Mouse (Mus musculus): ENCODE data around the gene Slc12a1.

Gene Slc12a1

GRCm38 (mm10) chr2:125245545-125246285 lies 93.4 kb downstream of the Slc12a1 start:
- Histone ChIP-seq H3K36me3 (ENCODE audit: insufficient read depth, low read length) (peaks cover 25% of the 10 kb centered on the region), H3K4me3 (replicated peaks; ENCODE audit: low read length) (no peak overlapping the region), H3K9me3 (ENCODE audit: low read length) (peaks cover 69% of the 10 kb centered on the region), H3K4me1 (replicated peaks; ENCODE audit: low read depth, low read length) (no peaks in the 10 kb centered on the region), H3K27me3 (ENCODE audit: insufficient read depth, low read length) (no peaks in the 10 kb centered on the region)
- TF ChIP-seq NANOG (IDR thresholded peaks at IDR 0.05; ENCODE audit: borderline replicate concordance, low read length) (no peak), CTCF (conservative IDR thresholded peaks at IDR 0.05; ENCODE audit: low read length) (no peak), POU5F1 (IDR thresholded peaks at IDR 0.05; ENCODE audit: borderline replicate concordance, low read length) (no peak)

GRCm38 (mm10) chr2:125246669-125247068 lies 94.4 kb downstream of the Slc12a1 start:
- no peak for TF ChIP-seq CTCF (conservative IDR thresholded peaks at IDR 0.05; ENCODE audit: low read length)
- no peak for TF ChIP-seq POU5F1 (IDR thresholded peaks at IDR 0.05; ENCODE audit: borderline replicate concordance, low read length)
- TF ChIP-seq NANOG (IDR thresholded peaks at IDR 0.05; ENCODE audit: borderline replicate concordance, low read length): no peak
- no peaks in the 10 kb centered on the region for H3K27me3 ChIP-seq (ENCODE audit: insufficient read depth, low read length)
- peaks cover 35% of the 10 kb centered on the region for H3K36me3 ChIP-seq (ENCODE audit: insufficient read depth, low read length)

GRCm38 (mm10) chr2:125247108-125247961 lies 95.0 kb downstream of the Slc12a1 start, which contains the start of gene Dut:
Gene Dut (plus strand): TSS chr2:125247190.
- peaks cover 80% of the 10 kb centered on the region for H3K9me3 ChIP-seq (ENCODE audit: low read length)
- peaks cover 42% of the 10 kb centered on the region for H3K36me3 ChIP-seq (ENCODE audit: insufficient read depth, low read length)
- no peaks in the 10 kb centered on the region for H3K27me3 ChIP-seq (ENCODE audit: insufficient read depth, low read length)
- TF ChIP-seq CTCF (conservative IDR thresholded peaks at IDR 0.05; ENCODE audit: low read length) (no peak), NANOG (IDR thresholded peaks at IDR 0.05; ENCODE audit: borderline replicate concordance, low read length) (no peak), POU5F1 (IDR thresholded peaks at IDR 0.05; ENCODE audit: borderline replicate concordance, low read length) (no peak)
- peak within 1 kb of the TSS; percentile 91 for H3K4me3 ChIP-seq (replicated peaks; ENCODE audit: low read length)
- H3K4me1 ChIP-seq (replicated peaks; ENCODE audit: low read depth, low read length): no peaks in the 10 kb centered on the region

More at GRCm38 (mm10) chr2:125246669-125247068, 94.4 kb downstream of the Slc12a1 start:
- H3K4me1 ChIP-seq (replicated peaks; ENCODE audit: low read depth, low read length): no peaks in the 10 kb centered on the region
- peak overlapping the region; percentile 45; the same call in 1 of the 2 replicates for H3K4me3 ChIP-seq (replicated peaks; ENCODE audit: low read length)
- peaks cover 79% of the 10 kb centered on the region for H3K9me3 ChIP-seq (ENCODE audit: low read length)

- TF ChIP-seq NANOG (IDR thresholded peaks at IDR 0.05; ENCODE audit: borderline replicate concordance, low read length): no peak
- no peak for TF ChIP-seq POU5F1 (IDR thresholded peaks at IDR 0.05; ENCODE audit: borderline replicate concordance, low read length)
- Histone ChIP-seq H3K4me1 (replicated peaks; ENCODE audit: low read depth, low read length) (no peaks in the 10 kb centered on the region), H3K36me3 (ENCODE audit: insufficient read depth, low read length) (peaks cover 47% of the 10 kb centered on the region), H3K4me3 (replicated peaks; ENCODE audit: low read length) (peak overlapping the region; percentile 91), H3K9me3 (ENCODE audit: low read length) (peaks cover 82% of the 10 kb centered on the region), H3K27me3 (ENCODE audit: insufficient read depth, low read length) (no peaks in the 10 kb centered on the region)
These were observed 95.6 kb downstream of the Slc12a1 start for GRCm38 (mm10) chr2:125247962-125248235.

GRCm38 (mm10) chr2:125248256-125248655 lies 96.0 kb downstream of the Slc12a1 start:
- H3K4me3 ChIP-seq (replicated peaks; ENCODE audit: low read length): peak overlapping the region; percentile 91
- TF ChIP-seq CTCF (conservative IDR thresholded peaks at IDR 0.05; ENCODE audit: low read length) (no peak), POU5F1 (IDR thresholded peaks at IDR 0.05; ENCODE audit: borderline replicate concordance, low read length) (no peak), NANOG (IDR thresholded peaks at IDR 0.05; ENCODE audit: borderline replicate concordance, low read length) (no peak)
- peaks cover 83% of the 10 kb centered on the region for H3K9me3 ChIP-seq (ENCODE audit: low read length)
- peaks cover 51% of the 10 kb centered on the region for H3K36me3 ChIP-seq (ENCODE audit: insufficient read depth, low read length)
- no peaks in the 10 kb centered on the region for H3K27me3 ChIP-seq (ENCODE audit: insufficient read depth, low read length)
- no peaks in the 10 kb centered on the region for H3K4me1 ChIP-seq (replicated peaks; ENCODE audit: low read depth, low read length)

- Histone ChIP-seq H3K4me1 (replicated peaks; ENCODE audit: low read depth, low read length) (no peaks in the 10 kb centered on the region), H3K36me3 (ENCODE audit: insufficient read depth, low read length) (peaks cover 62% of the 10 kb centered on the region), H3K27me3 (ENCODE audit: insufficient read depth, low read length) (no peaks in the 10 kb centered on the region), H3K4me3 (replicated peaks; ENCODE audit: low read length) (peak overlapping the region; percentile 91), H3K9me3 (ENCODE audit: low read length) (peaks cover 84% of the 10 kb centered on the region)
- TF ChIP-seq CTCF (conservative IDR thresholded peaks at IDR 0.05; ENCODE audit: low read length) (no peak), POU5F1 (IDR thresholded peaks at IDR 0.05; ENCODE audit: borderline replicate concordance, low read length) (no peak), NANOG (IDR thresholded peaks at IDR 0.05; ENCODE audit: borderline replicate concordance, low read length) (no peak)
These were observed 97.0 kb downstream of the Slc12a1 start for GRCm38 (mm10) chr2:125249339-125249738.

GRCm38 (mm10) chr2:125249874-125250273 lies 97.6 kb downstream of the Slc12a1 start:
- Histone ChIP-seq H3K36me3 (ENCODE audit: insufficient read depth, low read length) (peaks cover 66% of the 10 kb centered on the region), H3K4me1 (replicated peaks; ENCODE audit: low read depth, low read length) (no peaks in the 10 kb centered on the region), H3K4me3 (replicated peaks; ENCODE audit: low read length) (no peak overlapping the region), H3K27me3 (ENCODE audit: insufficient read depth, low read length) (no peaks in the 10 kb centered on the region), H3K9me3 (ENCODE audit: low read length) (peaks cover 83% of the 10 kb centered on the region)
- TF ChIP-seq CTCF (conservative IDR thresholded peaks at IDR 0.05; ENCODE audit: low read length) (peak; percentile 12; the same call in 1 of the 2 replicates), NANOG (IDR thresholded peaks at IDR 0.05; ENCODE audit: borderline replicate concordance, low read length) (no peak), POU5F1 (IDR thresholded peaks at IDR 0.05; ENCODE audit: borderline replicate concordance, low read length) (no peak)

GRCm38 (mm10) chr2:125251781-125252180 lies 99.5 kb downstream of the Slc12a1 start:
- Histone ChIP-seq H3K9me3 (ENCODE audit: low read length) (peaks cover 77% of the 10 kb centered on the region), H3K36me3 (ENCODE audit: insufficient read depth, low read length) (peaks cover 84% of the 10 kb centered on the region), H3K4me3 (replicated peaks; ENCODE audit: low read length) (no peak overlapping the region), H3K4me1 (replicated peaks; ENCODE audit: low read depth, low read length) (peaks cover 9% of the 10 kb centered on the region), H3K27me3 (ENCODE audit: insufficient read depth, low read length) (no peaks in the 10 kb centered on the region)
- no peak for TF ChIP-seq NANOG (IDR thresholded peaks at IDR 0.05; ENCODE audit: borderline replicate concordance, low read length)
- no peak for TF ChIP-seq POU5F1 (IDR thresholded peaks at IDR 0.05; ENCODE audit: borderline replicate concordance, low read length)
- TF ChIP-seq CTCF (conservative IDR thresholded peaks at IDR 0.05; ENCODE audit: low read length): peak; percentile 23; the same call in 1 of the 2 replicates
